Mouse (Mus musculus): ENCODE results near the gene Palmd.
A peak's percentile ranks its signal among the peaks of the same experiment; 100 is the strongest.

Gene Palmd

GRCm38 (mm10) chr3:116955061-116955460 is 13.7 kb downstream of the Palmd start:
- no peak for DNase-seq

GRCm38 (mm10) chr3:116953366-116953765 is 15.4 kb downstream of the Palmd start:
- DNase-seq = no peak

GRCm38 (mm10) chr3:116952242-116952899 is 16.4 kb downstream of the Palmd start:
- DNase-seq = no peak

GRCm38 (mm10) chr3:116951489-116951888 is 17.3 kb downstream of the Palmd start:
- no peak for DNase-seq

- DNase-seq = no peak
Observed at GRCm38 (mm10) chr3:116950665-116951115, 18.1 kb downstream of the Palmd start.

- DNase-seq = no peak
Observed at GRCm38 (mm10) chr3:116946476-116946875, 22.3 kb downstream of the Palmd start.

GRCm38 (mm10) chr3:116943422-116943821 is 25.4 kb downstream of the Palmd start:
- DNase-seq = no peak

- no peak for DNase-seq
Observed at GRCm38 (mm10) chr3:116942751-116943150, 26.0 kb downstream of the Palmd start.

GRCm38 (mm10) chr3:116941559-116942117 is 27.1 kb downstream of the Palmd start:
- DNase-seq = no peak

GRCm38 (mm10) chr3:116940804-116941558 is 27.8 kb downstream of the Palmd start:
- DNase-seq = peak in 1 of 2 experiments; percentile 9

- no peak for DNase-seq
Observed at GRCm38 (mm10) chr3:116936934-116937691, 31.7 kb downstream of the Palmd start.

- DNase-seq = no peak
Observed at GRCm38 (mm10) chr3:116933158-116933557, 35.6 kb downstream of the Palmd start.

- no peak for DNase-seq
Observed at GRCm38 (mm10) chr3:116928994-116929393, 39.8 kb downstream of the Palmd start.

- DNase-seq = no peak
Observed at GRCm38 (mm10) chr3:116923042-116923441, 45.7 kb downstream of the Palmd start.

GRCm38 (mm10) chr3:116921535-116921934 is 47.3 kb downstream of the Palmd start:
- DNase-seq = no peak

GRCm38 (mm10) chr3:116917016-116917415 is 51.8 kb downstream of the Palmd start:
- no peak for DNase-seq

- DNase-seq = no peak
Observed at GRCm38 (mm10) chr3:116914931-116915330, 53.9 kb downstream of the Palmd start.

GRCm38 (mm10) chr3:116914374-116914773 is 54.4 kb downstream of the Palmd start:
- DNase-seq = no peak

GRCm38 (mm10) chr3:116906596-116906995 is 62.2 kb downstream of the Palmd start:
- no peak for DNase-seq

- no peak for DNase-seq
Observed at GRCm38 (mm10) chr3:116905898-116906297, 62.9 kb downstream of the Palmd start.

GRCm38 (mm10) chr3:116904158-116904557 is 64.6 kb downstream of the Palmd start:
- peak; percentile 11 to 59 for DNase-seq

- peak; percentile 91 to 95 for DNase-seq
Observed at GRCm38 (mm10) chr3:116892872-116893271, 75.9 kb downstream of the Palmd start.

- no peak for DNase-seq
Observed at GRCm38 (mm10) chr3:116892206-116892563, 76.6 kb downstream of the Palmd start.

Data from kidney, adult 8-10 months (tissue).